Mouse (Mus musculus): ENCODE data around the gene Ptges. TPM values are rescaled to one million over a fixed set of nuclear protein-coding genes. Genes with fewer than 3 reads are reported as not detected.

Gene Ptges
- polyA plus RNA-seq, 1 experiment from 2014 or later = 44.2 TPM

GRCm38 (mm10) chr2:30902726-30903722 lies 26.6 kb downstream of the Ptges start:
- no peaks in the 10 kb centered on the region for H3K27me3 ChIP-seq (ENCODE audit: insufficient read depth, low read length)
- H3K4me2 ChIP-seq (ENCODE audit: low read length) = peak overlapping the region; percentile 62
- peak; percentile 72 for ATAC-seq (replicated peaks; ENCODE audit: low FRiP score, low read depth)
- TF ChIP-seq CTCF (IDR thresholded peaks at IDR 0.05; ENCODE audit: low read depth) = no peak
- peak overlapping the region; percentile 59 for H3K9ac ChIP-seq (ENCODE audit: low read depth, low read length)
- peak overlapping the region; percentile 43 for H3K27ac ChIP-seq
- H3K36me3 ChIP-seq (ENCODE audit: insufficient read depth, low read length) = no peaks in the 10 kb centered on the region
- 10% methylated on average over 36 of the region's 37 CpGs for WGBS
- H3K4me1 ChIP-seq (replicated peaks; ENCODE audit: insufficient read depth, low read length) = 0 out of 2 replicates have a peak, but pooled peaks cover 6% of the 10 kb centered on the region
- peak overlapping the region; percentile 40 for H3K4me3 ChIP-seq (replicated peaks; ENCODE audit: low read depth, low read length)
- no peaks in the 10 kb centered on the region for H3K9me3 ChIP-seq (replicated peaks; ENCODE audit: low read length)
- DNase-seq (ENCODE audit: low spot score) = peak; percentile 72

DNA sequence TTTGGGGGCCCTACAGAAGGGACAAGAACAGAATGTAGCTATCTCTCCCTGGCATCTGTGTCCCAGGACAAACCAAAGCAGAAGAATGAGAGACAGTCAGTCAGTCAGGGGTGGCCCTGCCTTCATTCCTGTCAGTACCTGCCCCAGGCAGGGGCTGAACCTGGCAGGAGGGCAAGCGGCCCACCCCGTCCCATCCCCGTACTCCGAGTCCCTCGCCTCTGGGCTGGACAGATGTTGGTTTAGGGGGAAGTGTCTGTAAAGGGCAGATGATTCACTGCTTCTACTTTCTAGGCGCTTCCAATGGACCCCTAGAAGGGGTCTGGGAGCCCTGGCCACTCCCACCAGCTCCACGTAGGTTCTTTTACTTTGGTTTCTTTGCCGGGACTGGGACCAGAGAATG lies 27.4 kb downstream of the Ptges start:
- H3K27me3 ChIP-seq (ENCODE audit: insufficient read depth, low read length) = no peaks in the 10 kb centered on the region
- H3K4me2 ChIP-seq (ENCODE audit: low read length) = peak overlapping the region; percentile 62
- H3K9me3 ChIP-seq (replicated peaks; ENCODE audit: low read length) = no peaks in the 10 kb centered on the region
- TF ChIP-seq CTCF (IDR thresholded peaks at IDR 0.05; ENCODE audit: low read depth) = no peak
- H3K27ac ChIP-seq = peak overlapping the region; percentile 43; the same call in 1 of the 2 replicates
- H3K4me1 ChIP-seq (replicated peaks; ENCODE audit: insufficient read depth, low read length) = 0 out of 2 replicates have a peak, but pooled peaks cover 6% of the 10 kb centered on the region
- ATAC-seq (replicated peaks; ENCODE audit: low FRiP score, low read depth) = no peak
- no peaks in the 10 kb centered on the region for H3K36me3 ChIP-seq (ENCODE audit: insufficient read depth, low read length)
- 38% methylated on average over 8 of the region's 8 CpGs for WGBS
- H3K4me3 ChIP-seq (replicated peaks; ENCODE audit: low read depth, low read length) = peak overlapping the region; percentile 40
- peak overlapping the region; percentile 59 for H3K9ac ChIP-seq (ENCODE audit: low read depth, low read length)
- no peak for DNase-seq (ENCODE audit: low spot score)

DNA sequence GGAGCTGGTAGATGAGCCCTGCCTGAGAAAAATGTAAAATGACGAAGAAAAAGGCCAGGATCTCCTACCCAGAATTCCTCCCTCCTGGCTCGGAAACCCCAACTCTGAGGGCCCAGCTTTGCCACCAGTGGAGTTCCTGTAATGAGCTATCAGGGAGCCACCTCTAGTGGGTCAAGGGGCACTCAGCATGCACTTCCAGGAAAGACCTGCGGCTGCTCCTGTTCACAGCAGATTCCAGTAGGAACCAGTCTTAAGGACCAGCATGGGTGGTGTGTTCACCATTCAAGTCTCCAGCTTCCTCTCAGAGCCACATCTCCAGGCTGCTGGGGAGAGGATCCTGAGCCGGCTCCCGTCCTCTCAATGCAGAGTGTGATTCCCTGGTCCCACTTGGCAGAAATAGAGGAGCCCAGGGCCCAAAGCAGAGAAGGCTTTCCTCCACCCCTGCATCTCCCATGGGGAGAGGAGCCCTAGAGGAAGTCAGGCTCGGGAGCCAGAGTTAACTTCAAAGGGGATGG lies 28.0 kb downstream of the Ptges start:
- H3K9me3 ChIP-seq (replicated peaks; ENCODE audit: low read length) = no peaks in the 10 kb centered on the region
- H3K36me3 ChIP-seq (ENCODE audit: insufficient read depth, low read length) = no peaks in the 10 kb centered on the region
- H3K4me1 ChIP-seq (replicated peaks; ENCODE audit: insufficient read depth, low read length) = 0 out of 2 replicates have a peak, but pooled peaks cover 6% of the 10 kb centered on the region
- no peak for ATAC-seq (replicated peaks; ENCODE audit: low FRiP score, low read depth)
- H3K27me3 ChIP-seq (ENCODE audit: insufficient read depth, low read length) = no peaks in the 10 kb centered on the region
- peak overlapping the region; percentile 62 for H3K4me2 ChIP-seq (ENCODE audit: low read length)
- H3K9ac ChIP-seq (ENCODE audit: low read depth, low read length) = 0 out of 2 replicates have a peak overlapping the region, but pooled peaks have one; percentile 59
- TF ChIP-seq CTCF (IDR thresholded peaks at IDR 0.05; ENCODE audit: low read depth) = no peak
- H3K4me3 ChIP-seq (replicated peaks; ENCODE audit: low read depth, low read length) = peak overlapping the region; percentile 40; the same call in 1 of the 2 replicates
- DNase-seq (ENCODE audit: low spot score) = no peak
- WGBS = 53% methylated on average over 6 of the region's 6 CpGs
- peak overlapping the region; percentile 54 for H3K27ac ChIP-seq

DNA sequence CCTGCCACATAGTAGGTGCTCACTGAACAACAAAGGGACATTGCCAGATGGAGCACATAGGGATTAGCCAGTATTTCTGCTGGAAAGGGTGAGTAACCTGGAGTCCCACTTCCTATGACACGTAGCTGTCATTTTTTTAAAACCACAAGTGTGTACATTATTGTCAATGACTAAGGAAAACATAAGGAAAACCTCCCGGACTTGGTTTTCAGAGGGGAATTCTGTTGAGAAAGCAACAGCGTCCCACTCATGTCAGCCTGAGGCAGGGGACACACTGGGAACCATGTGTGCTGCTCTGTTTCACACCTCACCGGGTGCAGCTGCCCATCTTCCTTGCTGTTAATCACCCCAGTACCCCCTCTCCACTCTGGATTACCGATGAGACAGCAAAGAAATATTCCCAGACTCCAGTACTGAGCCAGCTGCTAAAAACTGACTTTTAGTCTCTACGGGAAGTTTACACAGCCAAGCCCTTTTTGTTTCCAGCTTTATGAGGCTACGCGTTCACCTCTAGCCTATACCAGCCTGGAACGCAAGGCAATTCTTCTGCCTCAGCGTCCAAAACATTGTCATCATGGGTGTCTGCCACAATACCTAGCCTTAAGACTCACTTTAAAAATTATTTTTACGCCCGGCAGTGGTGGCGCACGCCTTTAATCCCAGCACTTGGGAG lies 30.1 kb downstream of the Ptges start:
- Histone ChIP-seq H3K9me3 (replicated peaks; ENCODE audit: low read length) (no peaks in the 10 kb centered on the region), H3K27me3 (ENCODE audit: insufficient read depth, low read length) (no peaks in the 10 kb centered on the region), H3K36me3 (ENCODE audit: insufficient read depth, low read length) (no peaks in the 10 kb centered on the region), H3K4me1 (replicated peaks; ENCODE audit: insufficient read depth, low read length) (0 out of 2 replicates have a peak, but pooled peaks cover 6% of the 10 kb centered on the region), H3K27ac (no peak overlapping the region), H3K4me2 (ENCODE audit: low read length) (no peak overlapping the region), H3K4me3 (replicated peaks; ENCODE audit: low read depth, low read length) (no peak overlapping the region), H3K9ac (ENCODE audit: low read depth, low read length) (no peak overlapping the region)
- 83% methylated on average over 14 of the region's 14 CpGs for WGBS
- no peak for TF ChIP-seq CTCF (IDR thresholded peaks at IDR 0.05; ENCODE audit: low read depth)
- ATAC-seq (replicated peaks; ENCODE audit: low FRiP score, low read depth) (no peak), DNase-seq (ENCODE audit: low spot score) (no peak)

DNA sequence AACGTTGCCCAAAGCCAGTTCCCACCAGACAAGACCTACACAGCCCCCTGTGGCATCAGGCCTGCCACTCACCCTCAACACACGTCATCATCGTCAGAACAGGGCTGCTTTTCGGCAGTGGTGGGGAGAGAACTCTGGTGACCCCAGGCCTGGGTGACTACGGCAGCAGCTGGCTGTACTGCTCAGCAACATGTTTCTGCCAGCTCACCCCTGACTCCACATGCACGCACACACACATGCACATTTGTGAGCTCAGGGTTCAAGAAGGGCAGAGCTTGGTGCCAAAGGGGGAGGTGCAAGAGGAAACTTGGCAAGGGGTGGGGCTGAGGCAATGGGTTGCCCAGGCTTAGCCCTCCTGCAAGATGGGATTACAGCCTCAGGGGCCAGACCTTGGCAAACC lies 32.4 kb downstream of the Ptges start:
- Histone ChIP-seq H3K4me1 (replicated peaks; ENCODE audit: insufficient read depth, low read length) (0 out of 2 replicates have a peak, but pooled peaks cover 6% of the 10 kb centered on the region), H3K4me3 (replicated peaks; ENCODE audit: low read depth, low read length) (no peak overlapping the region), H3K27ac (peak overlapping the region; percentile 36; the same call in 1 of the 2 replicates), H3K27me3 (ENCODE audit: insufficient read depth, low read length) (no peaks in the 10 kb centered on the region), H3K9me3 (replicated peaks; ENCODE audit: low read length) (no peaks in the 10 kb centered on the region), H3K4me2 (ENCODE audit: low read length) (no peak overlapping the region), H3K9ac (ENCODE audit: low read depth, low read length) (no peak overlapping the region), H3K36me3 (ENCODE audit: insufficient read depth, low read length) (no peaks in the 10 kb centered on the region)
- ATAC-seq (replicated peaks; ENCODE audit: low FRiP score, low read depth) (peak; percentile 34), DNase-seq (ENCODE audit: low spot score) (no peak)
- 38% methylated on average over 6 of the region's 6 CpGs for WGBS
- no peak for TF ChIP-seq CTCF (IDR thresholded peaks at IDR 0.05; ENCODE audit: low read depth)

DNA sequence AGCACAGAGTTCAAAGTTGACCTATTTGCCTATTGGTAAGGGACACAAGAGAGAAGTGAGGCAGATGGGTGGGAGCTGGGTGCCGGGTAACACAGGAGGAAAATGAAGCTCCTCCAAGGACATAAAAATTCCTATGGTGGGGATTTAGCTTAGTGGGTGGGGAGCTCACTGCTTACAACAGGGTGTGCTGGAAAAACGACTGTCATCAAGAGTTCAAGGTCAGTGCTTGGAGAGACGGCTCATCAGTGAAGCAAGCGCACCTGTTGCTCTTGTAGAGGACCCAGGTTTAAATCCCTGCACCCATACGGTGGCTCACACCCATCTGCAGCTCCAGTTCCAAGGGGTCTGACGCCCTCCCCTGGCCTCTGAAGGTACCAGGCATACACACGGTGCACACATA lies 35.7 kb downstream of the Ptges start:
- Histone ChIP-seq H3K9ac (ENCODE audit: low read depth, low read length) (no peak overlapping the region), H3K27ac (no peak overlapping the region), H3K4me1 (replicated peaks; ENCODE audit: insufficient read depth, low read length) (0 out of 2 replicates have a peak, but pooled peaks cover 6% of the 10 kb centered on the region), H3K9me3 (replicated peaks; ENCODE audit: low read length) (no peaks in the 10 kb centered on the region), H3K4me3 (replicated peaks; ENCODE audit: low read depth, low read length) (no peak overlapping the region), H3K4me2 (ENCODE audit: low read length) (no peak overlapping the region), H3K27me3 (ENCODE audit: insufficient read depth, low read length) (no peaks in the 10 kb centered on the region), H3K36me3 (ENCODE audit: insufficient read depth, low read length) (0 out of 2 replicates have a peak, but pooled peaks cover 3% of the 10 kb centered on the region)
- no peak for TF ChIP-seq CTCF (IDR thresholded peaks at IDR 0.05; ENCODE audit: low read depth)
- ATAC-seq (replicated peaks; ENCODE audit: low FRiP score, low read depth) = no peak
- 82% methylated on average over 7 of the region's 7 CpGs for WGBS
- DNase-seq (ENCODE audit: low spot score) = no peak
